Mouse (Mus musculus) layer of hippocampus, adult 9-11 months (tissue): ENCODE data around the gene Mgat4b.

Source experiments
- DNase-seq: peaks from one replicate; pipeline ENCODE4 v3.0.0; 2022

The Mgat4b gene

DNA sequence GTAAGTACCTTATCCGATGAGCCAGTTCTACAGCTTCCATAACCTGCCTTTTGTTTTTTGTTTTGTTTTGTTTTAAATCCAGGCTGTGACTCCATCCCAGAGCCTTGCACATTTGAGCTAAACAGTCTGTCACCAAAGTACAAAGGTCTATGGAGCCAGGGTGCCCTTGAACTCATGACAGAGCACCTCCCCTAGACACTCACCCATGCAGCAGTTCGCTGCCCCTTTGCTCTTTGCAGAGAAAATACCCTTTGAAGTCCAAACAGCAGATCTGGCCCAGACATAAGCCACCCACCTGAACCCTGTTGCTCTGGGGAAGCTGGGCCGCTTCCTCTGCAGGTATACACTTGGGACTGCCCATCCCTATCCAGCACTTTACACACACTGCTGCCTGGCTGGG lies 9.1 kb upstream of the Mgat4b start:
- no peak for DNase-seq

DNA sequence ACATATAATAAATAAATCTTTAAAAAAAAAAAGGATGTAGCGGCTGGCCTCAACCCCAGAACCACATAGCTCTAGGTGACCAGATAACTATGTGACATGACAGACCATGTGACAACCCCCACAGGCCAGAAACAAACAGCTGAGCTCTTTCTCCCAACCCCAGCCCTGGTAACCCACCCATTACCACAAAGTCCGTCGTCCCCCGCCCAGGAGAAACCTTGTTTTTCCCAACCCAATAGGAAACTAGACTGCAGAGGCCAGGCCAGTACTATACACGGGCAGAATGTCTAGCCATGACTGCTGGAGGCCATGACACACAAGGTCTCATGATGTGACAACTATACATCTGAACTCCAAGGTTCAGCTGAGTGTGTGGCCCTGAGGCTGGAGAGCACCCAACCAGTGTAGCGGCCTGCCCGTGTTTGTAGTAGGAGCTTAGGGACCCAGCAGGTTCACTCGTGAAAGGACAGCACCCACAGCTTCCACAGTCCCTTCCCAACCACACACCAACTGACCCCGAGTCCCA lies 7.3 kb upstream of the Mgat4b start:
- no peak for DNase-seq

DNA sequence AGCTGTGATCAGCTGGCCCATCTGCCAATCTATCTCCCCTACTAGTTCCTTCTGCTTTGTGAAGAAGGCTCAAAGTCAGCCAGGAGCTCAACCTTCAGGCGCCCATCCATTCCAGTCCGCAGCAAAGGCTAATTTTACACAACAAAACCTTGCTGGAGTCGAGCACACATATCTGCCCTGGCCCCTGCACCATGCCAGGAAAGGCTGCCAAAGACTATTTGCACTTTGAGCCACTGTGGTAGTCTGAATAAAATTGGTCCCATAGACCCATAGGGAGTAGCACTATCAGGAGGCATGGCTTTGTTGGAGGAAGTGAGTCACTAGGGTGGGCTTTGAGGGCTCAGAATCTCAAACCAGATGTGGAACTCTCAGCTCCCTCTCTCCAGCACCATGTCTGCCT lies 5.3 kb upstream of the Mgat4b start:
- DNase-seq = no peak

DNA sequence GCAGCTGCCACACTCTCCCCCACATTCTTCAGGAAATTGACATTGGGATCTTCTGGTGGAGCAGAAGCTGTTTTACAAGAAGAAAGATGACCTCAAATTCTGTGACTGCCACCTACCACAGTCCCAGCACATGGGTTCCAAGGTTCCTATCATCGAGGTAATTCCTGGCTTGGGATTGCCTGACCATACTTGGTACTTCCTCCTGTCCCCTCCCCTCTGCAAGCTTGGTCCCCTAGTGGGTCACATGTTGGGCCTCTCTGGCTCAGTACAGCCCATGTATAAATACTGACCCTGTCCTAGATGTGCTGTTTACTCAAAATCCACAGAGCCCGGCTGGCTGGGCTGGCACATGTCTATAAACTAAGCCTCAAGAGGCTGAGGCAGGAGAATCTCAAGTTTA lies 4.7 kb upstream of the Mgat4b start:
- DNase-seq = no peak

DNA sequence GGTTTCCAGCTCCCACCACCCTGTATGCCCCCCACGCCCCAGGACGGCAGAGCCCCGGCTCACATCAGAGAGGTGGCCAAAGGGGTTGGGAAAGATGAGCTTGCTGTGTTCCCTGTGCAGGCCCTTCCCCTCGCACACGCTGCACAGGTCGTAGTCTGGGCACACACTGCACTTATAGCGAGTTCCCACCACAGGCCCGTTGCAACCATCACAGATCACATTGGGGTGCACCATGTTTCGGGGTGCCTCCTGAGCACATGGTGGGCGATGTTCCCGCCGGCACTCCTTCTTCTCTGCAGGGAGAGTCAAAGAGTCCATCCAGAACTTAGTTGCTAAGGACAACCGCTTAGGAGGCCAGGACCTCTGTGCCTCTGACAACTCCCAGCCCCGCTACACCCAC lies 3.3 kb upstream of the Mgat4b start:
- DNase-seq = no peak

DNA sequence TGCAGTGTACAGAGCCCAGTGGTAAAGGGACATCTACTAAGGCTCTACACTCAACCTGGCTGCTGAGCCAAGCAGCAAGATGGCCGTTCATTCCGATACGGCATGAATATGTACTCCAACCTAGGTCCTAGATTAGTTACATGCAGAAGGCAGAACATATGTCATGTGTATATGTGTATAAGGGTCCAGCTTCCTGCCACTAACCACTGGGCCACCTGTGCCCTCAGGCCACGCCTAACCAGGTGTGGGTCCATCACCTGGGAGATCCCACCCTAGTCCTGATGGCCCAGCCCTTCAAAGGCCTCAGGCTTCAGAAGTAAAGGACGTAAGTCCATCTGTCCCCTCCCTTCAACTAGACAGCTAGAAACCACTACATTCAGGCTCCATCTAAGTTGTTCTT lies 2.7 kb upstream of the Mgat4b start:
- no peak for DNase-seq

DNA sequence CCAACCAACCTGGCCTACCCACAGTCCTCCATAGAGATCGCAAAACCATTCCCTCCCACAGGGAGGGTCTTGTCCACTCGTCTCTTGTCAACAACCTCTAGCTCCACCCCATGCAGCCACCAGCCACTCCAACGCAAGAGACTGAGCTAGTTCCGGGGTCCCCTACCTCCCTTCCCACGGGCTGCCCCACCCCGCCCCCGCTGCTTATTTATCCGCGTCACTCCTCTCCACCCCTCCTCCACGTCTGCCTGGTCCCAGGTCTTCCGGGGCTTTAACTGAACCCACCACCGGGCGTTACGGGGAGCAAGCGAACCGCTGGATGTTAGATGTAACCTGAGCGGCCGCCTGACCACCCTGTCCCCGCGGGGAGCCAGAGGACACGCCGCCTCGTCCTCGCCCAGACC lies 587 bp upstream of the Mgat4b start:
- DNase-seq = peak; percentile 95

DNA sequence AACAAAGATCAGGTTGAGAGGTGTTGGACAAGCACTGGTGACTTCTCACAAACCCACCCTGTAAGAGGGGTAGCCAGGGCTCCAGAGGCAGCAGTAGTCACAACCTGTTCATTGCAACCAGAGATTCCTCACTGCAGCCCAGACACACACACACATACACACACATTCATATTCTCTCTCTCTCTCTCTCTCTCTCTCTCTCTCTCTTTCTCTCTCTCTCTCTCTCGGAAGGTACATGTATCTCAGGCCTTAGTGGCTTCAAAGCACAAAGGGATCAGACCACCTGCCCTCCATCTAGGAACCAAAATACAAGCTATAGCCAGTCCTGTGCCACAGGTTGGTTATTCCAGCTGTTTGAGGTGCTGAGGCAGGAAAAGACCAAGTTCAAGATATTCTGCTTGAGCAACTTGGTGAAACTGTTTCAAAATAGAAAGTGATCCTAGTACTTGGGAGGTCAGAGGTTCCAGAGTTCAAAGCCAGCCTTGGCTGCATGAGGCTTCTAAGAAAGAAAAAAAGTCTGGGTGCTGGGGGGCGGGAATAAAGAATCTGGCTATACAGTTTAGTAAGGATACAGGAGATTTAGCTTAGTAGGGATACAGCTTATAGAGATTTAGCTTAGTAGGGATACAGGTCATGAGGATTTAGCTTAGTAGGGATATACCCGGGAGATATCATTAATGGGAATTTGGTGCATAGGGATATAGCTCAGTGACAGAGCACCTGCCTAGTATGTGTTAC lies 801 bp downstream of the Mgat4b start:
- DNase-seq = no peak

DNA sequence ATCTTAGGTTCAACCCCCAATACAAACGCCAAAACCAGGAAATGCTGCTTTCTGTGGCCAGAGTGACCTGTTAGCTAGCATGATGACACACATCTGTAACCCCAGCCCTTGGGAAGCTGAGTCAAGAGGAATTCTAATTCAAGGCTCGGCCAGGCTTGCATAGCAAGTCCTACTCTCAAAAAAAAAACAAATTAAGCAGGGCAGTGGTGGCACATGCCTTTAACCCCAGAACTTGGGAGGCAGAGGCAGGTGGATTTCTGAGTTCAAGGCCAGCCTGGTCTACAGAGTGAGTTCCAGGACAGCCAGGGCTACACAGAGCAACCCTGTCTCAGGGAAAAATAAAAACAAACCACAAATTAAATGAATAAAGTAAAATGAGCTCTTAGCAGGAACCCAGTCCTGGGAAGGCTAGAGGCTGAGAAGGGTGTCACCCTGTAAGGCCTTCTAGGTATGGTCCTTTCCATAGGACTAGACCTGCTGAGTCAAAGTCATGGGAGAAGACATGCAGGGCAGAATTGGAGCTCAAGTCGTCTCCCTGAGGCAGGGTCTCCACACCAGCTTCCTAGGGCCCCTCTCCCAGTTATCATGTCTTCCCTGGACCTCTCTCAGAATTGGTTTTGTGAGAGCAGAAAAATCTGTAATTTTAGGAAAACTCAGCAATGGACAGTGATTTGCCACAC lies 1.5 kb downstream of the Mgat4b start:
- no peak for DNase-seq

DNA sequence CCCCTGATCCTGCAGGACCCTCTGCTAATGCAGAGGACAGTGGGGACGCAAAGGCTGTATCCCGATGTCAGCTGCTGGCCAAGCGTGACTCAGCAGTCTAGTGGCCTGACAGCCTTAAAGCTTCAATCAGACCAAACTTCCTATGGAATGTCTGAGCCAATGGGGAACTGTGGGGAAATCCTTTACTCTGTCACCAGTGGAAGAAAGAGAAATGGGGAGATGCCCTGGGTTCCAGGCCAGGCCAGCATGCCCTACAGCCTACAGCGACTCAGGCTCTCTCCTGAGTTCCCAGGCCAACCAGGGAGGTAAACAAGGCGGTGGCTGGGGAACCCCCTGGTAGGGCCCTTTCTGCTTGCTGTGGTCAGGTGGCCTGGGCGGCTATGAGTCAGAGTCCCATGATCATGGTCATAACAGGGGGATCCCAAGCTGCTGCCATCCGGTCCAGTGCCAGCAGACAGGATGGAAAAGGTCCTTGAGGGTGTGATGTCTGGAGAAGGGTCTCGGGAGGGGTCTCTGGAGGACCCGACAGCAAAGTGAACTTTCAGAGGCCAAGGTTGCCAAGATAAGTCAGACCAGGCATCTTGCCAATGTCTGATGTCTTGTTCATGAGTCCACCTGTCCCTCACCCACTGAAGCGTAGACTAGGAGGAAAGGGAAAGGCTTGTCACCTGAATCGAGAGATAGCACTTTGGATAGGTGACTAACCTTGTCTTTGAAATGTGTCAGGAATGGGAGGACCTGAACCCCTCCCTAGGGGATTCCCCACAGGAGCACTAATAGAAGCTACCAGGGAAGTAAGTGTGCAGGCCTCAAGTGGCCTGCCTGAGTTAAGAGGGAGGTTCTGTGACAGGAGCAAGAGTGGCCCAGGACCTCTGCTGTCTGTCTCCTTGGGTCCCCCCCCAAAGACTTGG lies 2.4 kb downstream of the Mgat4b start:
- DNase-seq = peak; percentile 88

DNA sequence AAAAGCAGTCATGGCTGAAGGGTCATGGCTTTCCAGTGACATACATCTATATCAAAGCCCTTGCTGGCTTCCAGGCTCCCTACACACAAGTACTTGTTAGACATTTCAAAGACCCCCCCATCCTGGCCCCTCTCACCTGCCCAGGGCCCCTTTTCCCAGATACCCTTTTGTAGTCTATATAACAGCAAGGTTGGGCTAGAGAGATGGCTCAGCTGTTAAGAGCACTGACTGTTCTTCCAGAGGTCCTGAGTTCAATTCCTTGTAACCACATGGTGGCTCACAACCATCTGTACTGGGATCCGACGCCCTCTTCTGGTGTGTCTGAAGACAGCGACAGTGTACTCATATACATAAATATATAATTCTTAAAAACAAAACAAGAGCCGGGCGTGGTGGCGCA lies 3.9 kb downstream of the Mgat4b start:
- no peak for DNase-seq

DNA sequence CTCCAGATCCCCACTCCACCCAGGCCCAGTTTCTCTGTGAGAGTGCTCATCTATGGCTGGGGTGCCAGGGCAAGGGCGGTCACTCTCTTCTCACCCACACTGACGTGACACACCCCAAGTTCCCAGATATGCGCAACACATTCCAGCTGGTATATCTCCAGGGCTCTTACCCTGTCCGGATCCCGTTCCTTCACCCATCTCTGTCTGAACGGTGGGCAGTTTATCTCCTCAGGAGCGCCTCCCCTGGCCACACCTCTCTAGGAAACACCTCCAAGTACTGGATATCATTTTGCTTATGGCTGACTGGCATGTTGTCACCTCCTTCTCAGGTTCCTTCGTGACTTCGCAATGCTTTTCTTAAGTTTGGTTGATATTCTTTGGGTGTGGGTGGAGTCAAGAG lies 4.9 kb downstream of the Mgat4b start:
- DNase-seq = no peak

DNA sequence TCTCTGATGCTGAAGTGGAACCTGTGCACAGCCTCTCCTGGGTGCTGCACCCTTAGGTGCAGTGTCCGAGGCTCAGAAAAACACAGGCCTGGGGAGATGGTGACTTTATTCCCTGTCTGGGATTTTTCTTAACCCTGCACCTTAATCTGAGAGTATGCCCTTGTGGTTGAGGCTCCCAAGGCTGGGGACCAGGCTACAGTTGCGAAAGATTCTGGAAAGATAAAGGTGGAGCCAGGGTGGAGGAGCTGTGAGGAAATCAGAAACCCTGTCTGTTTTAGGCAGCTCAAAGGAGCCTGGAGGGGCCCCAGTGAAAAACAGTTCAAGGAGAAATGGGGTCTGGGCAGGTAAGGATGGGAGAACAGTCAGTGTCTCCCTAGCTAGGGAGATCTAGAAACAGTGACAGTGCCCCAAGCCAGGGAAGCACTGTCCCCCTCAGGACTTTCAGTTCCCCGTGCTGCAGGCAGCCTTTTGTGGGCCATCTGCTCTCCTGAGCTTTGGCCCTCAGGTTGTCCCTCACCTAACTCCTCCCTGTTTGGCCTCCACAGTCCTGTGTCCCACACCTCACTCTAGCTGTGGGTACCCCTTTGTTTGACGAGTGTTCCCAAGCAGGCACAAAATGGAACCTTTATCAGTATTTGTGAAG lies 6.2 kb downstream of the Mgat4b start:
- DNase-seq = no peak

DNA sequence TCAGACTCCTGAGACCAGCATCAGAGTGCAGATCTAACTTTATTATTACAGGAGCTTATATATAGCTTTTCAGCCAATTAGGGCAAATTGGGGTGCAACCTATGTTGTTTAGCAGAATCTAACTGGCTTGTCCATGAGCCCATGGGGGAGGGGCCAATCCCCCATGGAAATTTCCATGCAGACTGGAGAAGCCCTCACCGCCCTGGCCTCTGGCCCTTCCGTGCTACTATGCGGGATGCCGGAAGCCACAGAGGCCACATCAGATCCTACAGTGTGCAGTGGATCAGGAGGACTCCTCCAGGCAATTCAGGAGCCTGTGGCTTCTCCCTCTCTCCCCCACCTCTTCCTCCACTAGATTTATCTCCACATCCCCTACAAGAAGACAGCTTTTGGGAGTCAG lies 7.1 kb downstream of the Mgat4b start:
- no peak for DNase-seq

DNA sequence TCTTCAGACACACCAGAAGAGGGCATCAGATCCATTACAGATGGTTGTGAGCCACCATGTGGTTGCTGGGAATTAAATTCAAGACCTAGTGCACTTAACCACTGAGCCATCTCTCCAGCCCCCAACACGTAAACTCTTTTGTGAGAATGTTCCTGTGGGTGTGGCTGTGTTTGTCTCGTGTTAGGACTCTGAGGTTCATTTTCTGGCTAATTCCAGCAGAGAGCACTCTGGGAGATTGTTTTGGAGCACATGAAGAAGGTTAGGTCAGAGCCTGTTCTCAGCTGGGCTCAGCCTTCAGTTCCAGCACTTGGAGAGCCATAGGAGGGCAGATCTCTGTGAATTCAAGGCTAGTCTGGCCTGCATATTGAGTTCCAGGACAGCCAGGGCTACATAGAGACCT lies 9.1 kb downstream of the Mgat4b start:
- no peak for DNase-seq

DNA sequence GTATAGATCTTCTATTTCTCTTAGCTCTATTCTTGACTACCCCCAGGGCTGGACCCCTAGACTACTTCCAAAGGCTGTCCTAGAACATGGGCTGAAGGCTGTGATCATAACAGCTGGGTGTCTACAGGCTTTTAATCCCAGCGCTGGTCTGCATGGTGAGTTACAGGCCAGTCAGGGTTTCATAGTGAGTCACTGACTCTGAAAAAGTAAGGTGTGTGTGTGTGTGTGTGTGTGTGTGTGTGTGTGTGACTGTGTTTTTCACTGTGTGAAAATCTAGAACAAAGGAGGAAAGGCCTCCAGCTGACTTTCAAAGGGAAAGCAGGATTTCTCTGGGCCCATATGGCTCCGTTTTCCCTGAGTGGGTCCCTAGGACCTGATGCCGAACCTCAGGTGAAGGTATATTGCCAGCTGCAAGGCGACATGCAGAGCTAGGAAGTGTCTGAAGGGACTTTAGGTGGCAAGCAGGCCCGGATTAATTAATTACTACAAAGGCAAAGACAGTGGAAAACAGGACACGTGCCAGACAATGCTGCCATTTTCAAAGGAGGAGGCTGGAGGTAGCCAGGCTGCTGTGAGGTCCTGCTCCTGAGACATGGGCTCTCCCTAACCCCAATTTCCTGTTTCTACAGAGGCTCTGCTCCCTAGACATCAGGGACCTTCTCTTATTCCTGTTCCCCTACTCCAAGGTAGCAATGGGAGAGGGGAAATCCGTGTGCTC lies 12.0 kb downstream of the Mgat4b start:
- DNase-seq = no peak

DNA sequence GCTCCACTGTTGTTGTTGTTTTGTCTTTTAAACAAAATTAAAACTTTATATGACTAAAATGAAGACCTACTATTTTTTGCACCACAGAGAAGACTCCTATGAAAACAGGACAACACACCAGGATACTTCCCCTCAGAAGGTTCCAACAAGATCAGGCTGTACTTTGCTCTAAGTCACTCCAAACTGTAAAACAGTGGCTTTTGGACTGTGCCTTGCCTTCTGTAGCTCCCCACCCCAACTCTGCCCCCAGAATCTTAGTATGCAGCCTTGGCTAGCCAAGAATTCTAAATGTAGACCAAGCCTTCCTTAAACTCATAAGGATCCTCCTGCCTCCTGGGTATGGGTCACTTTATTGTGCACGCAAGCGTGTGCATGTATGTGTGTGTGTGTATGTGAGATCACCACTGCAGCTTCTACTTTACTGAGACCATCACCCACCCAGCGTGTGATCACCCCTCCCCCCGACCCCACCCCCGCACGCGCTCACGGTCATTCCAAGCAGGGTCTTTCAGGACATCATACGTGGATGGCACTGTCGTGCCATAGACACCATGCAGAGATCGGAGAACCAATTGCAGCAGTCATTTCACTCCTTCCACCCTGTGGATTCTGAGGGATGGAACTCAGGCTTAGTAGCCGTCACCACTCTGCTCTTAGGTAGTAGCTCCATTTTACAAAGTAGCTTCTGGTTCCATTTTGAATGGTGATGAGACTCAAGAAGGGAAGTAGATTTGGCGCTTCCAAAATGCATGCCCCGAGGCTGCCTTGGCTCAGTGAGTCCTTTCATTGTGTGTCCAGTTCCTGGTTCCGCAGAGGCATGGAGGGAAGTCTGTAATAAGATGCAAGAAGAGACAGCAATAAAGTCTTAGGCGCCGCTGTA lies 13.3 kb downstream of the Mgat4b start:
- DNase-seq = no peak

DNA sequence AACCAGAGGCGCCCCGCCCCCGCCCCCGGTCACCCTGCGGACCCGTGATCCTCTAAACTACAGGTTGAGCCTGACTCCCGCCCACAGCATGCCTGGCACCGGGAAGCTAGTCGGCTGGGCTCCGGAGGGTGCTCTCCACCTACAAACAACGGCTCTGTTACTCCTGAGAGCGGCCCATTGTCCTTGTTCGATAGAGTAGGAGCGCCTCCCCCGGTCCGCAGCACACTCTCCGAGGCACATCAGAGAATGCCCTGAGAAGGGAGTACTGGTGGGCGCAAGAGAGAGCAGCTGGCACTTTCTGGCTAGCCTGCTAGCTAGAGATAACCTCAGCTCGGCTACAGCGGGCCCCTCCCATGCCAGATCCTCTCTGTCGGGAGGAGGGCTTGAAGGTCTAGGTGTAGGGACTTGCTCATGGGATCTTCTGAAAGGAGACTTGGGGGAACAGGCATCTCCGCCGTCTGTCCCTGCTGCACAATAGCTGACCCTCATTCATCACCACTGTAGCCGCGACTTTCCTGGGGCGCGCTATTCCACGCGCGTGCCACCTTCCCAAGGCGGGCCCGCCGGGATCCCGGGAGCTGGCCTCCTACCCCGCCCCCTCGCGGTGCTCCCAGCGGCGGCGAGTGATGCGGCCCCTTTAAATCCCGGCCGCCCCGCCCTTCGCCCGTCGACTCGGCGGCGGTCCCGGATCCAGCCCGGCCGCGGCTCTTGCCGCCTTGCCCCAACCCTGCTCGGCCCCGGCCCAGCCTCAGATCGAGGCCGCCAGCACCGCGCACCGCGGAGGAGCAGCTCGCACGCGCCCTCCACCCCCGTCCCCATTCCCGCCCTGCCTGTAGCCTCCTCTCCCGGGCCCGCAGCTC lies 14.2 kb downstream of the Mgat4b start:
- DNase-seq = peak; percentile 84

DNA sequence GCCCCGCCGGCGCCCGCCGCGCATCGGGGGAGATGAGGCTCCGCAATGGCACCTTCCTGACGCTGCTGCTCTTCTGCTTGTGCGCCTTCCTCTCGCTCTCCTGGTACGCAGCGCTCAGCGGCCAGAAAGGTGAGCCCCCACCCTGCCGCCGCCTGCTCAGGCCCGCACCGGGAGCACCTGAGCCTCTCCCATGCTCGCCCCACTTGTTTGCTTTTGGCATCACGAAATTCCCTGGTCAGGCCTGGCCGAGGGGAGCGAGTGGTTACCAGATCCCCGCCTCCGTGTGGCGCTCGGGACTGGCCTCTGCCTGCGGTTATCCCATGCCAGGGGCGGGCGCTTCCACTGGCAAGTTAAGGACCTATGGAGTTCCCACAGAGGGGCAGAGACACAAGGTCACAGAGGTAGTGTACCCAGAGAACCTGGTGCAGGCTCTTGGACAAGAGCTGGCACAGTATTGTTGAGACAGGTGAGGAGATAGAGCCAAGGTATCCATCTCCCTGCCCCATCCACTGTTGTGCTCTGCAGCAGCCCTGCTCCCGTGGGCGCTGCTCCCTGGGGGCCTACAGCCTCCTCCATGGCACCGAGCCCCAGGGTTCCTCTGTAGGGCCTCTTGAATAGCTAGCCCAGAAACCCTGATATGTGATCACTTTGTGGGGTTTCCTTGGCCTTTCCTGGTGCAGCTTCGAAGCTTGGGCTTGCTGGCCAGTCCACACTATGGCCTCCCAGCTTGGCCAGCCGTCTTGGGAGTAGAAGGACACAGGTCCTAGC lies 15.1 kb downstream of the Mgat4b start:
- no peak for DNase-seq
